Mouse (Mus musculus) intestine, embryonic 15.5 days (tissue): ENCODE measurements at regions not wholly inside any gene's neighbourhood (a gene's known extent, or its start where the extent isn't known, plus 50 kb on each side); places are given as distances from the start of the nearest gene placed in this dataset.

Experiments used
- ATAC-seq: fragments of 200-750 bp; cut with Nextera tagmentation; 2 replicates; pipeline ENCODE4 v1.8.0; 2017; ENCODE audit warnings: moderate TSS enrichment, moderate library complexity
- H3K27ac ChIP-seq: fragments of 300-500 bp; sonication (generic); 2 replicates; pipeline ENCODE4 v1.5.1; 2015; ENCODE audit warnings: mild to moderate bottlenecking, inconsistent platforms
- H3K27me3 ChIP-seq: fragments of 300-500 bp; sonication (generic); replicated peaks from 2 replicates; pipeline ENCODE4 v1.6.1; 2015; ENCODE audit warnings: inconsistent platforms
- H3K36me3 ChIP-seq: fragments of 300-500 bp; sonication (generic); 2 replicates; pipeline ENCODE4 v1.6.1; 2015; ENCODE audit warnings: inconsistent platforms
- H3K4me1 ChIP-seq: fragments of 300-500 bp; sonication (generic); replicated peaks from 2 replicates; pipeline ENCODE4 v1.6.1; 2015; ENCODE audit warnings: inconsistent platforms
- H3K4me2 ChIP-seq: fragments of 300-500 bp; sonication (generic); replicated peaks from 2 replicates; pipeline ENCODE4 v1.6.1; 2015; ENCODE audit warnings: mild to moderate bottlenecking, inconsistent platforms
- H3K4me3 ChIP-seq: fragments of 300-500 bp; sonication (generic); replicated peaks from 2 replicates; pipeline ENCODE4 v1.5.1; 2015; ENCODE audit warnings: inconsistent platforms
- H3K9ac ChIP-seq: fragments of 300-500 bp; sonication (generic); 2 replicates; pipeline ENCODE4 v1.6.1; 2015; ENCODE audit warnings: inconsistent platforms
- H3K9me3 ChIP-seq: fragments of 300-500 bp; sonication (generic); 2 replicates; pipeline ENCODE4 v1.6.1; 2016; ENCODE audit warnings: inconsistent platforms
- WGBS: fragments of 180-500 bp; shearing (Covaris S2); methylation state at CpG from one replicate; pipeline ENCODE4 v1.1.7; 2015; 5-methylcytosine and 5-hydroxymethylcytosine counted together

DNA sequence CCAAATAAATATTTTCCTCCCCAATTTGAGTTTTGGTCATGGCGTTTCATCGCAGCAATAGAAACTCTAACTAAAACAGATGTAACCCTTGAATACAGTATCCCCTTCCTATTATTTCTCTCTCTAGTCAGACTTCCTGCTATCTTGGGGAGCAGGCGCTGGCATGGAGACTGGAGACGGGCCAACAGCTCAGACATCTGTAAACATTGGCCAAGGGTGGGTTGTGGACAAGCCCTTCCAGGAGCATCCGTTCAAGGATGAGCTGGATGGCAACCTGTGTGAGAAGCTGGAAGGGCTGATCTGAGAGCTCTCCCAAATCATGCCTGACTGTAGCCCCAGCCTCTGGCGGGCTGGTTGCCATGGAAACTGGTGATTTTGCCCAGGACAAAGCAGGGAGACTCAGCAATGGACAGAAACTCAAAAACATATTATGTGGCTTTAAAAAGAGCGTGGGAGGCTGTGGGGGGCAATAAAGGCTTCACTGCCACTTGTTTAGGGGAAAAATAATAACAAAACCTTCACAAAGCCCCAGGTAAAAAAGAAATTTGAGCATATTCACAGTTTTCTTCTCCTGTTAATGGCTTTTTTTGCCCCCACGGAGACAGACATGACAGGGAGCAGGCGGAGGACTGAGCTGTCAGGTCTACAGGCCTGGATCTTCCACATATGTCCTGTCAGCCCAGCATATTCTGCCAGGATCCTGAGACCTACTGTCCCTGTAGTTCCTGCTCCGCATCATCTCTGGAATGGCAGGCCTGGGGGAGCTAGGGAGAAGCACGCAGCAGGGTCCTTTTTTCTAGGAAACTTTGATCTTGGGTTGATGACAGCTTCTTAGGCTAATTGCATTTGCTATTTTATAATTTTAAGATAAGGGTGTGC is 113.0 kb downstream of the Chst1 start:
- Histone ChIP-seq H3K27ac (no peak overlapping the region), H3K9me3 (no peaks in the 10 kb centered on the region), H3K4me1 (0 out of 2 replicates have a peak, but pooled peaks cover 3% of the 10 kb centered on the region), H3K9ac (no peak overlapping the region), H3K4me2 (no peak overlapping the region), H3K4me3 (no peak overlapping the region), H3K27me3 (no peaks in the 10 kb centered on the region), H3K36me3 (no peaks in the 10 kb centered on the region)
- no peak for ATAC-seq
- 52% methylated on average over 11 of the region's 11 CpGs for WGBS

DNA sequence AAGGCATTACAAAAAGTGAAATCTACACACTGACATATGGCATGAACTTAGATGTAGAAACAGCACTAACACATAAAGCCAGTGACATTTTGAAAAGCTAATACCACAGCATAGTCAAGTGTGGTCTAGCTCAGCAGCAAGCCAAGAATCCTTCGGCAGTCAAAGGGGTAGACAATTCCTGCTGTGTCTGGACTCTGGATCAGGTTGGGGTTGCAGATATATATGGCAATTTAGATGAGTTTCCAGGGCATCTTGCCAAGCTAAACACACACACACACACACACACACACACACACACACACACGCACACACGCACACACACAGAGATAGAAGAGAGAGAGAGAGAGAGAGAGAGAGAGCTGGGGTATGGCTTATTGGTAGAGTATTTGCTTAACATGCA is 118.2 kb downstream of the Chst1 start:
- Histone ChIP-seq H3K4me3 (no peak overlapping the region), H3K36me3 (no peaks in the 10 kb centered on the region), H3K4me1 (no peaks in the 10 kb centered on the region), H3K27me3 (no peaks in the 10 kb centered on the region), H3K9me3 (no peaks in the 10 kb centered on the region), H3K9ac (no peak overlapping the region), H3K4me2 (no peak overlapping the region), H3K27ac (no peak overlapping the region)
- 71% methylated on average over 3 of the region's 3 CpGs for WGBS
- no peak for ATAC-seq

DNA sequence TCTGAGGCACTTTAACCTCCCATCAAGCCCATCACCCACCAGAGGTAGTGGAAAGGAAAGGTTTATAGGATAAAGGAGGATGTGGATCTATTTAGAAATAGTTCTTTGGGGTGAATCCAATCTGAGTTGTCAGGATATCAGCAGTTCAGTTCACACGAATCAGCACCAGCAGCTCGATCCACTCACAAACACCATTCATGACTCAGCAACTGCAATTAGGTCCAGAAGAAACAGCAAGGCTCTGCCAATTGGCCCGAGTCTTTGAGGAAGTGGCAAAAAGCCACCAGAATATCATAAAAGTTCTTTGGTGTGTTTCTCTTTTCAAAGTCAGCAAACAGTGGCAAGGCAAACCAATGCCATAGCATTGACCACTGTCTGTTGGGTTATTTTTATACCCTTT is 122.4 kb downstream of the Chst1 start:
- no peak overlapping the region for H3K27ac ChIP-seq
- H3K36me3 ChIP-seq = no peaks in the 10 kb centered on the region
- no peaks in the 10 kb centered on the region for H3K4me1 ChIP-seq
- no peak overlapping the region for H3K9ac ChIP-seq
- H3K4me3 ChIP-seq = no peak overlapping the region
- no peaks in the 10 kb centered on the region for H3K9me3 ChIP-seq
- H3K4me2 ChIP-seq = no peak overlapping the region
- WGBS = 84% methylated on average over 3 of the region's 3 CpGs
- H3K27me3 ChIP-seq = no peaks in the 10 kb centered on the region
- no peak for ATAC-seq

DNA sequence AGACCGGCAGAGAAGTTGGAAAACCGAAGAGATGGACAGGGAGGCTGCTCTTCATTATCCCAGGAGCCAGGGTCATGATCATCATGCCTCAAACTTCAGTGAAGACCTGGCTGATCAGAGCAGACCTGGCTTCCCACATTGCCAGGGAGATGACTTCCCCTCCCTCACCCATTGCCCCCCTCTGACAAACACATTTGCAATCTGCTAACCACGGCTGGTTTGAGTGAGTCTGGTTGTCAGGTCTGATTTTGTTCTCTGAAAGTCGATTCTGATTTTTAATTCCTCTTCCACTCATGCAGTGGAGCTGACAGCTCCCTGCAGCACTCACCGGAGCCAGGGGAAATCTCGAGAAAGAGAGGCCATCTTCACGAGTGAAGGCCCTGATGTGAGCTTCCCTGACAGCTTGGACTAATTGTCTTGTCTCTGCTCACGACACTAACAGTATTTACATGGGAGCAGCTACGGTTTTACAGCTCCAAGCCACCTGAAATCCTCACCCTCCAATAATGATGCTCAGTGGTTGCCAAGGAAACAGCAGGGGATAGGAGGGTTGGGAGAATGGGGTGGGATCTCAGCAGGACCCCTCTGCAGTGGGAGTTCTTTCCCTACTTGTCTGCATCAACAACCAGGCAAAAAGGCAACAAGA is 124.2 kb downstream of the Chst1 start:
- H3K9me3 ChIP-seq = no peaks in the 10 kb centered on the region
- no peak overlapping the region for H3K4me3 ChIP-seq
- H3K36me3 ChIP-seq = no peaks in the 10 kb centered on the region
- WGBS = 47% methylated on average over 9 of the region's 9 CpGs
- H3K27me3 ChIP-seq = no peaks in the 10 kb centered on the region
- H3K9ac ChIP-seq = no peak overlapping the region
- ATAC-seq = no peak
- H3K27ac ChIP-seq = no peak overlapping the region
- H3K4me2 ChIP-seq = no peak overlapping the region
- 0 out of 2 replicates have a peak, but pooled peaks cover 3% of the 10 kb centered on the region for H3K4me1 ChIP-seq

DNA sequence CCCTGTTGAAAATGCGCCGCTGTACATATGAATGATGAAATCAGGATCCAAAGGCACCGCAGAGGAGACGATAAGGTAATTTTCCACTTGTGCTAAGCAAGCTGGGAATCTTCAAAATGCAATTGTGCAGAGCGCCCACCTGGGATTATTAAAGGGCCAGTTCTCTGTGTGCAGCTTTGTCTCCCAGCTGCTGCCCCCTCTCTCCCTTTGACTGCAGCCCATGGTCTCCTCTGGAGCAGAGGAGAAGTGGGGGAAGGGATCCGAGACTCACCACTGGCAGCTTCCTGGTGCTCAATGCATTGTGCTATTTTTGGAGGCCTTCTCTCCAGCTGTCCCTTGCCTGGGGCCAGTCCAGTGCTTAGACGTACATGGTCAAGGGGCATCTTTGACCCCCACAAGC is 127.1 kb downstream of the Chst1 start:
- WGBS = 63% methylated on average over 7 of the region's 7 CpGs
- Histone ChIP-seq H3K4me2 (no peak overlapping the region), H3K9ac (no peak overlapping the region), H3K27me3 (no peaks in the 10 kb centered on the region), H3K4me1 (0 out of 2 replicates have a peak, but pooled peaks cover 3% of the 10 kb centered on the region), H3K36me3 (no peaks in the 10 kb centered on the region), H3K9me3 (no peaks in the 10 kb centered on the region), H3K27ac (no peak overlapping the region), H3K4me3 (no peak overlapping the region)
- ATAC-seq = no peak

DNA sequence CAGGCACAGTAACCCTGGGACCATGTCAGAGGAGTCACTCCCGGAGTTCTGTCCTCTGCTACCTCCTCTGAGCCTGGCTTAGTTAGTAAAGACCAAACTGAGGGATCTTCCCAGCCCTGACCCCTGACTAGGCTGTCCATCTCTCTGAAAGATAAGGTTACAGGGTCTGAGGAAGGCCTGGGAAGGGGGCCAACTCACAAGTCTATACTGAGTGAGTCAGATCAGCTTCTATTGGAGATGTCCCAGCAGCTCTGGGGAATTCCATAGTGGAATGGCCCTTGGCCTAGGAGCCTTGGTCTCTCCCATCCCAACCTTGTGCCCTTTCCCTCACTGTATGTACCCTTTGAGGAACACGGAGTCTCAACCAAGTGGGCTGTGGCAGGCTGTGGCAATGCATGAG is 127.7 kb downstream of the Chst1 start:
- Histone ChIP-seq H3K27ac (no peak overlapping the region), H3K4me2 (no peak overlapping the region), H3K4me1 (0 out of 2 replicates have a peak, but pooled peaks cover 3% of the 10 kb centered on the region), H3K4me3 (no peak overlapping the region), H3K9me3 (no peaks in the 10 kb centered on the region), H3K36me3 (no peaks in the 10 kb centered on the region), H3K9ac (no peak overlapping the region), H3K27me3 (no peaks in the 10 kb centered on the region)
- 76% methylated on average over 2 of the region's 2 CpGs for WGBS
- no peak for ATAC-seq

DNA sequence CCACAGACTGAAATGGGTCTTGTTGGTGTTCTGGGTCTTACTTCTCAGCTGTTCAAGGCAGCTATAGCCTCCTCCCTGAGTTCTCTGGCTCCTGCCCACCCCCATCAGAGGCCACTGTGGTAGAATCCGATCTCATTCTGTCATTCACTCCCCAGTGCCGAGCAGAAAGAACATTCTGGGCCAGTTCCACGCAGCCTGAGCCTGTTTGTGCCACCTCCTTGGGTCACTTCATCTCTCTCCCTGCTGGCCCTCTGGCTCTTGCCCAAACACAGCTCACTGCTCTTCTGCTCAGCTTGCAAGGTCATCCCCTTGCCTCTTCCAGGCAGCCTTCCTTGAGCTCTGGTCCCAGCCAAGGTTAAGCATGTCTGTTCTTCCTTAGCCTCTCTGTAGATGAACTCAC is 128.9 kb downstream of the Chst1 start:
- no peak for ATAC-seq
- Histone ChIP-seq H3K4me2 (no peak overlapping the region), H3K27me3 (no peaks in the 10 kb centered on the region), H3K4me3 (no peak overlapping the region), H3K9ac (no peak overlapping the region), H3K27ac (no peak overlapping the region), H3K4me1 (0 out of 2 replicates have a peak, but pooled peaks cover 3% of the 10 kb centered on the region), H3K36me3 (no peaks in the 10 kb centered on the region), H3K9me3 (no peaks in the 10 kb centered on the region)
- WGBS = 84% methylated on average over 3 of the region's 3 CpGs

DNA sequence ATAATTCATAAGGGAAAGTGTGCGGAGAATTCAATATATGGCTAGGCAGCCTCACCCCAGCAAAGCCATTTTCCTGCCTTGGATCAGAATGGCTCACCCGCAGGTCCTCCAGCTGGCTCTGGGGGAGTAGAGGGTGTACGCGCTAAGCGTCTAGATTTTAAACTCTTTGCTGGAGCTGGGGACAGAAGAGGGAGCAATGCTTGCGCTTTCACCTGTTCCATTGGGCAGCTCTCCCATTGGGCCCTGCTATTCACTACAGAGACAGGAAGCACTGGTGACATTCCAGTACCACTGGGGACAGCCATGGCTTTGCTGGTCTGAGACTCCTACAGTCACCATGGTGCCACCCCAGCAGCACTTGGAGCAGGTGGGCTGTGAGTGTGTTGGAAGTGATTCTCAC is 130.9 kb downstream of the Chst1 start:
- no peak overlapping the region for H3K4me2 ChIP-seq
- H3K4me1 ChIP-seq = 0 out of 2 replicates have a peak, but pooled peaks cover 3% of the 10 kb centered on the region
- H3K9ac ChIP-seq = no peak overlapping the region
- ATAC-seq = no peak
- H3K4me3 ChIP-seq = no peak overlapping the region
- no peak overlapping the region for H3K27ac ChIP-seq
- 89% methylated on average over 6 of the region's 6 CpGs for WGBS
- H3K36me3 ChIP-seq = no peaks in the 10 kb centered on the region
- no peaks in the 10 kb centered on the region for H3K27me3 ChIP-seq
- no peaks in the 10 kb centered on the region for H3K9me3 ChIP-seq

DNA sequence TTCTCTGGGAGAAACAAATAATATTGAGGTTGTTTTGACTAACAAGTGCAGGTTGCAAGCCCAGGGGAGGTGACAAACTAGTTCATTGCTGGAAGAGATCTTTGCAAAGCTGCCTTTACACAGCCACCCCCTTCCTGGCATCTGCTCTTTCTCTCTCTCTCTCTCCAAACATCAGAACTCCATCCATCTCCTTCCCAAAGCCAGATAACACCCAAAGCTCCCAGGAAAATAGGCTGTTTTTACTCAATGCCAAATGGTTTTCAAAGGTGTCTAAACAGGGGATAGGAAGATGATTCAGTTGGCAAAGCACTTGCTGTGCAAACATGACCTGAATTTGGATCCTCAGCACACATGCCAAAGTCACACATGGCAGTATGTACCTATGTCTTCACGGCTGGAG is 133.9 kb downstream of the Chst1 start:
- Histone ChIP-seq H3K27ac (no peak overlapping the region), H3K4me3 (no peak overlapping the region), H3K4me2 (no peak overlapping the region), H3K9ac (no peak overlapping the region), H3K36me3 (no peaks in the 10 kb centered on the region), H3K9me3 (no peaks in the 10 kb centered on the region), H3K4me1 (no peaks in the 10 kb centered on the region), H3K27me3 (no peaks in the 10 kb centered on the region)
- no peak for ATAC-seq
- WGBS = 90% methylated on average over 1 of the region's 1 CpGs

DNA sequence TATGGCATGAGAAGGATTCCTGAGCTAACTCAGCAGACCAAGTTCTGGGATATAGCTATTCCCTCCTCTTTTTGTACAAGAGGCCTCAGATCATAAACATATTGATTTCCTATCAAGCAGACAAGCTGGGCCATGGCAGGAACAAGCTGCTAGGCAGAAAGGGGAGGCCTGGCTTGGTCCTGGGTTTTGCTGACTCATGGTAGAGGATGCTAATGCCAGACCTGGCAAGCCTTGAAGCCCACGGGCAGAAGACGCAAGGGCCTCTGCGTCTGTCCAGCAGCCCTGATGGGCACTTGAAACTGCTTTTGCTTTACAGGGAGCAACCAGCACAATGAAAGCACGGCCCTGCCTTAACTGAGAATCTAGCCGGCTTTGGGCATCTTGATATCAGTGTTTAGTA is 136.3 kb downstream of the Chst1 start:
- H3K27me3 ChIP-seq = no peaks in the 10 kb centered on the region
- H3K27ac ChIP-seq = no peak overlapping the region
- H3K9me3 ChIP-seq = no peaks in the 10 kb centered on the region
- H3K36me3 ChIP-seq = no peaks in the 10 kb centered on the region
- H3K4me2 ChIP-seq = no peak overlapping the region
- WGBS = 69% methylated on average over 5 of the region's 5 CpGs
- H3K4me3 ChIP-seq = no peak overlapping the region
- ATAC-seq = no peak
- no peaks in the 10 kb centered on the region for H3K4me1 ChIP-seq
- no peak overlapping the region for H3K9ac ChIP-seq

DNA sequence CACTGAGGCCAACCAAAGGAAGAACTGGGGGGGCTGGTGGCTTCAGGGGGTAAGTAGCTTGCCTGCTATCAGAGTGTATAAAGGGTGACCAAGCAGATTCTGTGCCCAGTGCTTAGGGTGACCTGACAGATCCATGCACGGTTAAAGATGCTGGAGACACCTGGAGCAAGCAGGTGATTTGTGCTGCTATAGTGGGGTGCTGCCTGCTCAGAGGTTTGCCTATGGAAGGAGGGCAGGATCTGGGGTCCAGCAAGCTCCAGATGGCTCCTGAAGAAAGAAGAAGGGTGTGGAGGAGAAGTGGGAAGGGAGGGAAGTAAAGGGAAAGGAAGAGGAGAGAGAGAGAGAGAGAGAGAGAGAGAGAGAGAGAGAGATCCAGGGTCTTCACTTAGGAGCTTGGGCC is 137.8 kb downstream of the Chst1 start:
- ATAC-seq = no peak
- Histone ChIP-seq H3K9me3 (no peaks in the 10 kb centered on the region), H3K4me1 (0 out of 2 replicates have a peak, but pooled peaks cover 4% of the 10 kb centered on the region), H3K4me2 (no peak overlapping the region), H3K4me3 (no peak overlapping the region), H3K9ac (no peak overlapping the region), H3K27ac (no peak overlapping the region), H3K27me3 (no peaks in the 10 kb centered on the region), H3K36me3 (no peaks in the 10 kb centered on the region)
- 71% methylated on average over 1 of the region's 1 CpGs for WGBS

DNA sequence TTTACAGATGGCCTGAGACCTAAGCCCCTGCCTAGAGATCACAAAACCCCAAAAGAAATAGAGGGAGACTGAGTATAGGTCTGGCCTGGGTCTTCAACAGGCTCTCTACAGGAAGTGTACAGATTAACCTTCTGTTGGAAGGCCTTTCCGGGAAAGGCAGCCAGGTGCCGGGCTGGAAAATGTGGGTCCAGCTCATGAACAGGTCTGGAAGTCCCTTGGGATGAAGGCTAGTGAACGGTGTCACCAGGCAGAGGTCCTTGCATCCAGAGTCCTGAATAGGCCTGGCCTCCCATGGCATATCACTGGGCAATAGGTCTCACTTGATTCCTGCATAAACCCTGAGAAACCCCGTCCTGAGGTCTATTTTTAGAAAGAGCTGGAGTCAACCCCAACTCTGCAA is 140.1 kb downstream of the Chst1 start:
- Histone ChIP-seq H3K27ac (no peak overlapping the region), H3K4me2 (no peak overlapping the region), H3K27me3 (no peaks in the 10 kb centered on the region), H3K4me1 (0 out of 2 replicates have a peak, but pooled peaks cover 5% of the 10 kb centered on the region), H3K4me3 (no peak overlapping the region), H3K9ac (no peak overlapping the region), H3K36me3 (no peaks in the 10 kb centered on the region), H3K9me3 (no peaks in the 10 kb centered on the region)
- ATAC-seq = no peak
- 74% methylated on average over 4 of the region's 4 CpGs for WGBS
